Mouse (Mus musculus) adrenal gland, adult 2 months (tissue): ENCODE data around the gene Ndufa13. TPM values are rescaled to one million over a fixed set of nuclear protein-coding genes. Genes with fewer than 3 reads are reported as not detected.

Source experiments
- DNase-seq: peaks from one replicate; pipeline ENCODE4 v3.0.0; 2021
- polyA plus RNA-seq: library from polyadenylated mRNA; depleted of rRNA; stranded (reverse); fragments of >200 nt; gene quantifications from 2 replicates; pipeline ENCODE4 v1.2.3, GENCODE M21; 2012
- total RNA-seq, 2 experiments: library from RNA; stranded (reverse); gene quantifications; 2 replicates each; pipeline ENCODE4 v1.2.3; 2021

Gene Ndufa13
- total and polyA plus RNA-seq, 3 experiments: 83.3 to 215 (median 160) TPM

GRCm38 (mm10) chr8:69907106-69907505 is 4.7 kb upstream of the Ndufa13 start:
- no peak for DNase-seq

- DNase-seq: no peak
Measured at GRCm38 (mm10) chr8:69906260-69906659, 3.9 kb upstream of the Ndufa13 start.

DNA sequence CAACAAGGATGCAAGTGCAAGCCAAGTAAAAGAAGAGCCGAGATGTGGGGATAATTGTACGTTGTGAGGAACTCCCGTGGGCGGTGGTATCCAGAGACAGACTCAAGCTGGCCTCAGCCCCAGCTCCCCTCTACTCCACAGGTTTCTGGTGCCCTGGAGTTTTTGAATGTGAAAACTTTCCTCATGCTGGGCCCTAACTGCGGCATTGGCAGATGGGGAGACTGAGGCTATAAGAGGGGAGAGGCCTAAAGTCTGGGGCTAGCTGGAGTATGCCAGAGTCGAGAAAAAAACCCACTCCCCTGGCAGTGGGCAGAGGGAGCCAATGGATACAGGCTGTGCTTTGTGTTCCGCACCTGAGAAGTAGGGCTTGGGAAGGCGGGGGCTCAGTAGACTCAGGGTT is 1.7 kb upstream of the Ndufa13 start:
- no peak for DNase-seq

GRCm38 (mm10) chr8:69903063-69903542 is 745 bp upstream of the Ndufa13 start:
- peak; percentile 99 for DNase-seq

DNA sequence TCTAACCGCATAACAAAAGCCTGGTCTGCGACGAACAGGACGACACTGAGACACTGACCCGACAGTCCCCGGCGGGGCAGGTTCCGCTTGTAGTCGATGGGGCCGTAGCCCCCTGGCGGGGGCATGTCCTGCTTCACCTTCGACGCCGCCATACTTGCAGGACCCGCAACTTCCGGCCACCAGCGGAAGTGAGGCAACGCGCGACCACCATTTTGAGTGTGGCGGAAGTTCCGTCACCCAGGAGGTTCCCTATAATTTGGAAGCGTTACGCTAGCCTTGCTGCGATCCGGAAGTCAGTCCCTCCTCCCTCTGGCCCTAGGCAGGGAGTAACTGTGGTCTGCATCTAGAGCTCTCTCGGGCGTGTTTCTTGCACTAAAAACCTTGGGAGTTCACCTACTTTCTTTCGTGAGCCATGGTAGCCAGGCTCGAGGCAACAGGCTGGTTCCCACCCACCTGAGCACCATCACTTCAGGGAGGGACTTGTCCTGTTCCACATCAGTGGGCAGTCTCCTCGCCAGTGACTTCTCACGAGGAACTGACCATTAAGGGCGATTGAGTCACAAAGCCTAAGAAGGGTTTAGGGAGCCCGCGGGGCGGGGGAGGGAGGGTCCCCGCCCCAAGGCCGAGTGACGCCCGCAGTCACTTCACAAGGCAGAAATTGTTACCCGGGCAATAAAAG is 735 bp downstream of the Ndufa13 start:
- DNase-seq: peak; percentile 97

GRCm38 (mm10) chr8:69900895-69901451 is 1.4 kb downstream of the Ndufa13 start:
- no peak for DNase-seq

- DNase-seq: no peak
Measured at GRCm38 (mm10) chr8:69899876-69900275, 2.5 kb downstream of the Ndufa13 start.

- no peak for DNase-seq
Measured at GRCm38 (mm10) chr8:69897857-69898256, 4.5 kb downstream of the Ndufa13 start.

- no peak for DNase-seq
Measured at GRCm38 (mm10) chr8:69895772-69896451, 6.4 kb downstream of the Ndufa13 start.

DNA sequence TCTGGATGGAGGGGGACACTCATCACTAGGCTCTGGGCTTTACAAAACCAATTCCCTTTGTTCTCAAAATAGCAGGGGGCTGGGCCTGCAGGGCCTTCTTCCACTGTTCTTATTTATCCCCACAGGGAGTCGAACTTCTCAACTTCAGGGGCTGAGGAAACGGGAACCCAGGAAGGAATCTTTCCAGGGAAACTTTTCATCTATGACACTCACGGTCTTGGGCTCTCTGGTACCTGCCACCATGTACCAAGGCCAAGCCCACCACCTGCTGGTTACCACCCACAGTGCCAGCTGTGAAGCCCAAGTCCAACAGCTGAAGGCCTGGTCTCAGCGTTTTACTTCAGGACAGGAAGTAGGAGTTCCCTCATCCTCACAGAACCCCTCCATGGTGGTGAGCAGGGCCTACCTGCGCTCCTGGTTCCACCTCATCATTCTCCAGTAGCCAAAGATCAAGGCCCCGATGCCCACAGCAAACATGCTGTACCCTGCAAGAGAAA is 7.5 kb downstream of the Ndufa13 start:
- no peak for DNase-seq

GRCm38 (mm10) chr8:69893863-69894262 is 8.5 kb downstream of the Ndufa13 start:
- DNase-seq: peak; percentile 34

GRCm38 (mm10) chr8:69890813-69891241 is 11.5 kb downstream of the Ndufa13 start:
- DNase-seq: peak; percentile 35

DNA sequence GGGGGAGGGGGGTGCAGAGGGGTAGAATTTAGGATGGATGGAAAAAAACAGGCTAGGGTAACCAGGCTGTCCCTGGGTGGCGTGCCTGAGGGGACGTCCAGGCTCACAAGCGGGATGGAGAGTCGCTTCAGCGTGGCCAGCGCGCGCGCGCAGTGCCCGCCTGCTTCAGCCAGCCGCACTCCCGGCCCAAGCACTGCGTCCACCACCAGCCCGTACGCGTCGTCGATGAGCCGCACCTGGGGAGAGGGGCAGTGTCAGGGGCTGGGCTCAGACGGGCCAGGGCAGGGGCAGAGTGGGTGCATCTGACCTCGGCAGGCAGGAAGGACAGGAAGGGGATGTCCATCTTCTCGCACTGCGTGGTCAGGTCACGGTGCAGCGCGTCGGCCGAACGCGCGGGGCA is 13.5 kb downstream of the Ndufa13 start:
- peak; percentile 24 for DNase-seq

- peak; percentile 60 for DNase-seq
Measured at GRCm38 (mm10) chr8:69888244-69888866, 14.0 kb downstream of the Ndufa13 start.

DNA sequence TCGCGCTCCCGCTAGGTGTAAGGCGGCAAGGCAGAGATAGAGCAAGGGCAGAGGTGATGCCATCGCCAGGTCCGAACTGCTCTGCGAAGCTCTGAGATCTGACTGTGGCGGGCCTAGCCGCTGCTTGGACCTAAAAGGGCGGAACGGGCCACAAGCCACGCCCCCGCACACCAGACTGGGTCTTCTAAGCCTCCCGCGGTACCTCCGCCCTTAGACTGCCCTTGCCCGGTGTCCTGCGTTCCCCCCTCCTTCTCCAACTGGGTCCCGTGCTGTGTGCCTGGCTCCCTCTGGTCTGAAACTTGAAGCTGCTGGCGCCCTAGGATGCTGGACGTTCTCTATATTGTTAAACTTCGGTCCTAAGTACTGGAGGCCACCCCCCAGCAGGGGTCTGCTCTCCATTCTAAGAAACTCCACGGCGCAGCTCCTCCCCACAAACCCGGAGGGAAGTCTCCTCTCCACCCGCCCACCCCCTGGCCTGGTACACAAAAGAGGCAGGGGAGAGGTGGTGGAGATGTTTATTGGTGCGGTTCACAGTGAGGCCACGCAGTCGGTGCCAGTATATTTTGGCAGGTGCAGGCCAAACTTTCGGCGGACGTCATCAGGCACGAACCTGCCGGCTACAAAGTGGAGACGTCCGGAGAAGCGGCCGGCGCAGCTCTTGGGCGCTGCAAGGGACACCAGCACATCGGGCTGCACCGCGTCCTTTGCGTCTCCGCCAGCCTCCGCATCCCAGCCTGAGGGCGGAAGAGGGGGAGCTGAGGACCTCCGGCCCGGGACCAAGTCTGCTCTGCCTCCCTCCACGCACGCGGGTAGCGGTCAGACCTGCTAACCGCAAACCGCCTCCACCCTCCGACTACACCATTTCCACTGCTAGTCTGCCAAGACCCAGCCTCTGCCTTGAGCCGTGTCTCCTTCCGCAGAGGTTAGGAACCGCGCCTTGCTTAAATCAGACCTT is 14.8 kb downstream of the Ndufa13 start, which contains the start of gene Cilp2:
Cilp2 (minus strand) TSS at position 399 of the 955 bp plus-strand sequence.
- peak; percentile 43 for DNase-seq

- DNase-seq: peak; percentile 73
Measured at GRCm38 (mm10) chr8:69884141-69884540, 18.2 kb downstream of the Ndufa13 start.

DNA sequence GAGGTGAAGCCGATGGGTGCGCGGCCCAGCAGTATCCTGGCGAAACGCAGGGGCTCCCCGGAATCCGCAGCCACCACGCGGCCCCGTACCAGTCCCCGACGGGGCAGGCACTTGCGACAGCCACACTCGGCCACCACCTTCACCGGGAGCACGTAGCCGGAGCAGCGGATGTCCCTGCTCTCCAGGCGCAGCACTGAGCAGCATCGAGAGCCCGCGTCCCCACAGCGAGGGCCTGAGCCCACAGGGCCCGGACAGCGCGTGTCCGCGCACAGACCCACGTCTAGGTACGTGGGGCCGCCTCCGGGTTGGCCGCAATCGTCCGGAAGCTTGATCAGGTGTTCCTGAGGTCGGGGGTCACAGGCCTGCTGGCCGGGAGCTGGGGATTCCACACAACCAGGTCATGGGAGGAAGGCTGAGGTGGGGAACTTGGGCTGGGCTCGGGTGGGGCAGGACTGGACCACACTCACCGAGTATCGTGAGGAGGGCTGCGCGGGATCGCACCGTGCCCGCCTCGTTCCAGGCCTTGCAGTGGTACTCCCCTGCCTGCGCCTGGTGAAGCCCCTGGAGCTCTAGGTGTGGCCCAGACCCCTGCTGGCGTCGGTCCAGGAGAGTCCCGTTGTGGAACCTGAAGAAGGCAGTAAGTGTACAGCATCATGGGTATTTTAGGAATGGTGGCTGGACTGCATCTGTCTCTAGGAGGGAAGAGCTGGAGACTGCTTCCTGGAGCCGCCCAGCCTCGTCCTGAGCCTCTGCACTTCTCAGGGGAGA is 19.3 kb downstream of the Ndufa13 start:
- no peak for DNase-seq

DNA sequence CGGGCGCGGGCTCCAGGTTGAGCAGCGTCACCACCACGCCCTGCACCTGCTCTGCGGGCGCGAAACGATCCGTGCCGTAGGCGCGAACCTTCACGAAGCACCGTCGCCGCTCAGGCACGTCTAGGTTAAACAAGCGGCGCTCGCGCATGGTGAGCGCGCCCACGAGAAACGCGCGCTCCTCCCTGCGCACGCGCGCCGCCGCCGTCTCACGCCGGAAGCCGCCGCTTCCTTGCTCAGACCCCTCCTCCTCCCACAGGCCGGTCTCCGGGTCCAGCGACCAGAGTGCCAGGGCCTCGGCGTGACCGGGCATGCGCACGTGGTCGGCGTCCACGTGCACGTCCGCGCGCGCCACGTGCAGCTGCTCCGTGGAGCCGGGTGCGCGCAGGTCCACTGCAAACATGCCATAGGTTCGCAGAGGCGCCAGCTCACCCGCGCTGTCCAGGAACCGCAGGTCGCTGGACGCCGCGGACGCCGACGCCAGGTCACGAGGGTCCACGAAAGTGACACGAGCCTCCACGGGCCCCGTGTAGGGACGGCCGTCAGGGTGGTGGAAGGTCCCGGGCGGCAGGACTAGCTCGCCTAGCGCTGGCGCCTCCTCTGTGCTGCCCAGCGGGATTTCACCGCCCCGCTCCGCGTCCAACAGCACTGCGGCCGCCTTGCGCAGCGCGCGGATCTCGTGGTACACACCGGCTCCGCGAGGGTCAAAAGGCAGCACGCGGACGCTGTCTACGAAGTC is 20.2 kb downstream of the Ndufa13 start:
- peak; percentile 44 for DNase-seq

DNA sequence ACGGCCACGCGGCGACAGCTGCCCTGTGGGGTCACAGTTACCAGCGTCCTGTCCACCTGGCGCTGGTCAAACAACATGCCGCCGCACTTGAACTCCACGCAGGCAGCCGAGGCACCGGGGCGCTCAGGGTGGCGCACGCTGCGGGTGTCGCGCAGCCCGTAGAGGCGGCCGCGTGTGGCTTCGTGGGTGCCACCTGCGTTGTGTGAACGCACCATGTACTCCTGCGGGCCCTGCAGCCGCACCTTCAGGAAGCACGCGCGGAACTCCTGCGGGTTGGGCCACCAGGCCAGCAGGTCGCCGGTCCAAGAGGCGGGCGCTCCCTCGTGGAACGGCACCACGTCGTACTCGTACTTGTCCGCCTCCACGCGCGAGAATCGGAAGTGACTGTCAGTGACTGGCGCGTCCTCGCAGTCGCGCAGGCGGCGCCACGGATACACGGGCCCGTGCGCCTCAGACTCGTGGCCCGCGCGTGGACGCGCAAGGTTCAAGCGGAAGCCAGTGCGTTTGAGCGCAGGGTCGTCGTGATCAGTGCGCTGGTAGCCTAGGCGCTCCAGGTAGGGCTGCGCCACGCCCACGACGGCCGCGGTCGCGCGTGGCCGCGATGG is 21.0 kb downstream of the Ndufa13 start:
- DNase-seq: no peak
